Mouse (Mus musculus) kidney, postnatal 10 days (tissue): Measurements from ENCODE around the gene Gm8994.

Experiments used
- DNase-seq: peaks from one replicate; pipeline ENCODE4 v3.0.0; 2021; ENCODE audit warnings: mixed read lengths

The Gm8994 gene

DNA sequence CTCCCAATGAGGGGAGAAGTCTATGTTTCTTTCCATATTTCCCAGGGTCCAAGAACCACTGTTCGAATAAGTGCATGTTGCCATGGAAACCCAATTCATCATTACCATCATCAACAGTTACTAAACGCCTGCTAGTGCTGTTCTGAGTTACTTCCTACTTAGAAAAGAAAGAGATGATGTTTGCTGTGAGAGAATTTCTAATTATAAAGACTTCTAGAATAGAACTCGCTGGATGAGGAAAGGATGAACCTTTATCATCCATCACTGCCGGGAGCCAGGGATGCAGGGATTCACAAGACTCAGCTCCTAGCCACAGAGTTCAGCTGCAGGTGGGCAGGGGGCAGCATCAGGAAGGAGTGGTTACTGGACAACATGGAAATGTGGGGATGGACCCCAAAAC, 36.7 kb downstream of the Gm8994 start:
- no peak for DNase-seq

DNA sequence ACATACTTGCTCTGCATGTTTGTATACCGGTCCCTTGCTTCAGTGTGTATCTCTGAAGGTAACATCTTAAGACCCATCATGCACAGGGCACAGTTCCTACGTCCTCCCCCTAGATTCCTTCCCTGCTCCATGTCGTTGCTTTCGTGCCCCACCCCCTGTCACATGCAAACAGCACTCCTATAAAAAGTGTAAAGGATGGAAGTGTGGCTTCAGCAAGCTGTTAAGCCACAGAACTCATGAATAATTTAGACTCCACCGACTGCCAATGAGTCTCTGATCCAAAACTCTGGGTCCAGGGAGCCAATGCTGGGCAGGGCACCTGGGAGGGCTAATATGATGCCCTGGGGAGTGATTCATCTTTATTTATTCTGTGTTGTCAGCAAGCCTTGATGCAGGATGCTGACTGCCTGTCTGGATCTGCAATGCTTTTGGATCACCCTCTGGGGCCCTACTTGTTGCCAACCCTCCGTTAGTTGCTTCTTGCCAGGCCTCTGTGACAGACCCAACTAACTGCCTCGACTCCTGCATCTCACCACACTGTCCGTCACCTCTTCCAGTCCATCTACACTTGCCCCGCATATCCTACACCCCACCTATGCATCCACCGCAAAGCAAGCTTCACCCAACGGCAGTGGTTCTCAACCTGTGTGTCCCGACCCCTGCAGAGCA, 37.2 kb downstream of the Gm8994 start:
- DNase-seq = no peak

DNA sequence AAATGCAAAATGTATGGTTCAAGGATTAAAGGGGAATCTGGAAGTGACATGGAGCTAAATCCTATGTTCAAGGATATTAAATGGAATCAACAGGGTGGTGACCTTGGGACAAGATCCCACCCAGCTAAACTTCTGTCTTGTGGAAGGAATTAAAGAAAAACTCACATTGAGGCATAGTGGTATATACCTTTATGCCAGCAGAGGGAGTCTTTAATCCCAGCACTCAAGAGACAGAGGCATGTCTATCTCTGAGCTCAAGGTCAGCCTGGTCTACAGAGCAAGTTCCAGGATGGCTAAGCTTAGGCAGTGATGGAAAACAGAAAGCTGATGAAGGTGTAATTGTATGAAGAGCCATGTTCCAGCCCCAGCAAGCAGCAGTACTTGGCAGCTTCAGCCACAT, 48.8 kb downstream of the Gm8994 start:
- DNase-seq = no peak
